Mouse (Mus musculus): Measurements from ENCODE around the gene Gm10912.

DNA sequence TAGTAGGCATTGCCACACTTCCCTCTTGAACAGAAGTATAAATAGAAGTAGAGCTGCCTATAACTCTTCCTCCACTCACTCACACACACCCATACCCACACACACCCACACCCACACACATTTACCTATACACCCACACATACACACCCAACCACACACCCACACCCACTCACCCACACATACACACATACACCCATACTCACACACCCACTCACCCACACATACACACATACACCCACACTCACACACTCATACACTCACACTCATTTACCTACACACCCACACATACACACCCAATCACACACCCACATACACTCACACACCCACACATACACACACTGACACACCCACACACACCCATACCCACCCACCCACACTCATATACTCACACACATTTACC is 16.8 kb downstream of the Gm10912 start:
- TF ChIP-seq CTCF (IDR thresholded peaks at IDR 0.05; ENCODE audit: extremely low read depth, insufficient read length, insufficient replicate concordance, low read depth, low read length) (no peak), POLR2A (IDR thresholded peaks at IDR 0.05; ENCODE audit: low read depth, low read length) (no peak)

All from small intestine, adult 2 months (tissue).